Mouse (Mus musculus) testis, postnatal 14 days (tissue): Measurements from ENCODE around the gene Surf6.

Experiments
- DNase-seq: peaks from one replicate; pipeline ENCODE4 v3.0.0; 2021; ENCODE audit warnings: low spot score

Surf6 gene

GRCm38 (mm10) chr2:26902467-26903220, at the start of gene Surf6:
Gene Surf6, minus strand, starts transcription at chr2:26902879.
- DNase-seq, result peak; percentile 95

GRCm38 (mm10) chr2:26952193-26952592, 49.5 kb upstream of the Surf6 start:
- DNase-seq, result no peak

GRCm38 (mm10) chr2:26951346-26951905, 48.7 kb upstream of the Surf6 start:
- DNase-seq, result no peak

DNA sequence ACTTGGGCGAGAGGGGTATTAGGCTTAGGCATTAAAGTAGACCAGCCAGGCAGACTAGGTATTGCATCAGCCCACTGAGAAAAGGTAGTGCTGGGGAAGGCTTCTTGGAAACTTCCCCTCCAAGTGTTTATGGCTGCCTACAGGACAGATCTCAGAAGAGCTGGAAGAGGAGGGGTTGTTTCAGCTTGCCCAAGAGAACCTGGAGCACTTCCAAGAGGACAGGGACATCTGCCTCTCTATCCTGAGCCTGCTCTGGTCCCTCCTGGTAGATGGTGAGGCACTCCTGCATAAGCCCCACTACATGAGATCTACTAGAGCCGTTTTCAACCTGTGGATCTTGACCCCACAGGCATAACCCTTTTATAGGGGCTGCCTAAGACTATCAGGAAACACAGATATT, 47.7 kb upstream of the Surf6 start:
- no peak for DNase-seq

- no peak for DNase-seq
Measured at GRCm38 (mm10) chr2:26943253-26943652, 40.6 kb upstream of the Surf6 start.

DNA sequence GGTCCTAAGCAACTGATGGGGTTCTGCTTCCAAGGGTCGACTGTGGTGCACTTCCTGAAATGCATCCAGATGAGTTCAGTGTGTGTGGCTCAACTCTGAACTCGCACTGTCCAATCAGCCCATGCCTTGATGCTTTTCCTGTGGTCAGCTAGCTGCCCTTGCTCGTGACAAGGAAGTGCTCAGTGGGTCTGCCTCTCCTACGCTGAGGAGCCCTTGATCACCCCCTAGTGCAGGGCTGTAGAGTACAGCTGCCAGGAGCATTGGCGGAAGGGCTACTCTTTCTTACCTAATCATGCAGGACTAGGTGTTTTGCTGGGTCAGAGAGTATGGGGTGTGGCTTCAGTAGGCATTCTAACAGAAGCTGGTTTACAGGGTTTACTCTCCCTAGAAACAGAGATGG, 38.9 kb upstream of the Surf6 start:
- DNase-seq, result no peak

GRCm38 (mm10) chr2:26936425-26936824, 33.7 kb upstream of the Surf6 start:
- DNase-seq, result no peak

DNA sequence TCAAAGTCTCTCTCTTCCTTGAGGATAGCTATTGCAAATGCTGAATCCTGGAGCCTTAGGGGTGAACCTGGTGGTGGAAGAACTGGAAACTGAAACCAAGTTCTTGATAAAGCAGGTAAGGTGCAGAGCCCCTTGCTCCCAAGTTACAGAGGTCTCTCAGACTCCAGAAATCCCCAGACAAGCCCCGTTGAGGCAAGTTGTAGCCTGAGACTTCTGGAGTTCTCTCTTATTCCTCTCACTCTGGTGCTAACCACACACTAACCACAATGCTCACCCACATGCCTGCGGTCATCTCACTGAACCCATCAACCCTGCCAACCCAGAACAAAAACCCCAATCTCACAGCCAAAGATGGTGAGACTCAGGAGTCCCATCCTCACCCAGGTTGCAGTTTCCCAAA, 32.6 kb upstream of the Surf6 start:
- no peak for DNase-seq

DNA sequence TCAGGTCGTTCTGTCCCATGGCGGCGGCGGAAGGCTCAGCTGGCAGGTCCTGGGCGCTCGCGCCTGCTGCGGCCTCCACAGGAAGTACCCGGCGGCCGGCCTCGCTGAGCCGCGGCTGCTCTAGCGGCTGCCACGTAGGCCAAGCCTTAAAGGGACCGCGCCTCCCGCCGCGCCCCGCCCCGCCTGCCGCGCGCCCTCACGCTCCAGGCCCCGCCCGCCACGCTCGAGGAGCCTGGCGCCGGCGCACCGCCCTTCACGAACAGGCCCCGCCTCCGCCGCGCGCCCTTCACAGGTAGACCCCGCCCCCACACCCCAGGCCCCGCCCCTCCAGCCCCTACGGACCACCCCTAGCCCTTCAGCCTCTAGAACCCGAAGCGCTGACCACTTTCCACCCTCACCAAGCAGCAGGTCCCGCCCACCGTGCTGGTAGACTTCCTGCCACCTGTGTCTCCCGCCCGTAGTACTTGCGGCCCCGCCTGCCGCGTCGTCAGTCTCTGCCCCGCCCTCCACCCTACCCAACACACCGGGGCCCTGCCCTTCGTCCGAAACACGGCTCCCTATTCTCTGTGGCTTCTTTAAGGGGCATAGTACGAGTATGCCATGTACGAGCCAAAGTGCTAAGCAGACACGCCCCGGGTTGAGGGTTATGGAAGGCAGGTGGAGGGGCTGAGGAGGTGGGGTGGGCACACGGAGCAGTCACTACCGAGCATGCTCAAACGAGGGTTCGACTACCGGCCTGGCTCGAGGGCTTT, 30.8 kb upstream of the Surf6 start, which contains the start of the genes Surf4 and Stkld1:
Surf4 (minus strand) TSS at position 625 of the 752 bp plus-strand sequence.
Stkld1 (plus strand) TSS at position 744 of the 752 bp plus-strand sequence.
- peak; percentile 97 for DNase-seq

- DNase-seq, result peak; percentile 69
Measured at GRCm38 (mm10) chr2:26932473-26933303, 30.0 kb upstream of the Surf6 start.

GRCm38 (mm10) chr2:26930390-26930789, 27.7 kb upstream of the Surf6 start:
- no peak for DNase-seq

GRCm38 (mm10) chr2:26927745-26928476, 25.2 kb upstream of the Surf6 start:
- no peak for DNase-seq

GRCm38 (mm10) chr2:26921784-26922183, 19.1 kb upstream of the Surf6 start:
- DNase-seq, result no peak

- no peak for DNase-seq
Measured at GRCm38 (mm10) chr2:26920190-26920855, 17.6 kb upstream of the Surf6 start.

- no peak for DNase-seq
Measured at GRCm38 (mm10) chr2:26919684-26920083, 17.0 kb upstream of the Surf6 start.

- DNase-seq, result no peak
Measured at GRCm38 (mm10) chr2:26916738-26917137, 14.1 kb upstream of the Surf6 start.

- peak; percentile 74 for DNase-seq
Measured at GRCm38 (mm10) chr2:26915927-26916728, 13.4 kb upstream of the Surf6 start, which contains the start of the genes Surf2 and Surf1. Gene Surf2, plus strand, starts transcription at chr2:26916367. Gene Surf1, minus strand, starts transcription at chr2:26916530.

GRCm38 (mm10) chr2:26914148-26914941, 11.7 kb upstream of the Surf6 start:
- no peak for DNase-seq
